Mouse (Mus musculus) spleen, adult 2 months (tissue): Measurements from ENCODE around the gene Hist1h2bn.

Source experiments
- CTCF ChIP-seq: fragments of 200-500 bp; IDR thresholded peaks from 2 replicates; pipeline ENCODE4 v1.5.1; 2011; ENCODE audit warnings: mild to moderate bottlenecking, inconsistent platforms; ENCODE audit not compliant: insufficient read depth, insufficient read length, insufficient replicate concordance; ENCODE audit errors: extremely low read depth
- POLR2A ChIP-seq: fragments of 200-500 bp; IDR thresholded peaks from 2 replicates; pipeline ENCODE4 v1.6.1; 2011; ENCODE audit warnings: low read depth, low read length, inconsistent platforms

GRCm38 (mm10) chr13:21710821-21711525, 43.0 kb upstream of the Hist1h2bn start:
- no peak for TF ChIP-seq CTCF
- no peak for TF ChIP-seq POLR2A
